Comparison of ENCODE assay signal across 9 mouse cellular contexts in genomic region chr1:170908341-170908740, GRCm38 (mm10). TPM values are rescaled to one million over a fixed set of nuclear protein-coding genes. Genes with fewer than 3 reads are reported as not detected.
DNase-seq lines count a peak whose midpoint lies in the region; ATAC-seq and TF ChIP-seq lines count a peak whose summit lies in the region.
"Had no signal": no experiment of that assay in that cellular context is flagged by ENCODE, and none has a peak within 500 bp of the region (broad histone marks: within the 10 kb centered on the region; RNA-seq: fewer than 3 reads in every experiment).

No protein-coding gene starts in this region.

- intact Hi-C loops in heart, postnatal 25 days (cut with DNase I) = no loop called here

- peaks cover 16% of the 10 kb centered on the region for H3K4me1 ChIP-seq in embryonic facial prominence, embryonic 10.5 days
- H3K4me1 ChIP-seq in intestine, postnatal 0 days (replicated peaks; ENCODE audit: control insufficient read depth, insufficient read depth, low read length) = no peaks in the 10 kb centered on the region; the same call in 1 of the 2 replicates
- H3K4me1 ChIP-seq in neural tube, embryonic 13.5 days (replicated peaks) = peaks cover 17% of the 10 kb centered on the region

- H3K4me2 ChIP-seq in intestine, postnatal 0 days (replicated peaks; ENCODE audit: low read depth) = peak overlapping the region; percentile 71
- peak overlapping the region; percentile 74 for H3K4me2 ChIP-seq in neural tube, embryonic 13.5 days

- H3K36me3 ChIP-seq in embryonic facial prominence, embryonic 10.5 days (replicated peaks) = no peaks in the 10 kb centered on the region
- H3K36me3 ChIP-seq in intestine, postnatal 0 days (ENCODE audit: control insufficient read depth, insufficient read depth) = no peaks in the 10 kb centered on the region
- H3K36me3 ChIP-seq in neural tube, embryonic 13.5 days = no peaks in the 10 kb centered on the region

- peaks cover 79% of the 10 kb centered on the region for H3K27me3 ChIP-seq in embryonic facial prominence, embryonic 10.5 days (replicated peaks; ENCODE audit: low read depth, poor library complexity, severe bottlenecking)
- H3K27me3 ChIP-seq in intestine, postnatal 0 days (replicated peaks; ENCODE audit: control insufficient read depth, insufficient read depth, low read length) = peaks cover 35% of the 10 kb centered on the region
- H3K27me3 ChIP-seq in neural tube, embryonic 13.5 days = peaks cover 68% of the 10 kb centered on the region

- ATAC-seq in intestine, postnatal 0 days = no peak
- peak; percentile 76 for ATAC-seq in neural tube, embryonic 13.5 days (ENCODE audit: low read depth)

- peak overlapping the region; percentile 74 for H3K4me3 ChIP-seq in embryonic facial prominence, embryonic 10.5 days
- H3K4me3 ChIP-seq in intestine, postnatal 0 days (ENCODE audit: low read depth, low read length) = peak overlapping the region; percentile 35
- H3K4me3 ChIP-seq in neural tube, embryonic 13.5 days = peak overlapping the region; percentile 52

- 2% methylated on average over 21 of the region's 21 CpGs for WGBS in embryonic facial prominence, embryonic 10.5 days
- WGBS in intestine, postnatal 0 days = 7% methylated on average over 21 of the region's 21 CpGs
- 2% methylated on average over 21 of the region's 21 CpGs for WGBS in neural tube, embryonic 13.5 days

- TF ChIP-seq CTCF in intestine, postnatal 0 days (IDR thresholded peaks at IDR 0.05; ENCODE audit: low read depth) = no peak

- DNase-seq in heart, adult 11 months = peak; percentile 76
- DNase-seq in heart, postnatal 25 days (ENCODE audit: low spot score) = no peak
- DNase-seq in B cell, adult 2 months = peak; percentile 33 to 34
- peak; percentile 39 for DNase-seq in embryonic facial prominence, embryonic 10.5 days (ENCODE audit: low spot score)
- no peak for DNase-seq in adrenal gland, postnatal 10 days
- no peak for DNase-seq in gastrocnemius, postnatal 10 days

- no peak overlapping the region for H3K9ac ChIP-seq in intestine, postnatal 0 days (ENCODE audit: low read depth, low read length)
- H3K9ac ChIP-seq in neural tube, embryonic 13.5 days = peak overlapping the region; percentile 71

- no peak overlapping the region for H3K27ac ChIP-seq in embryonic facial prominence, embryonic 10.5 days (replicated peaks)
- no peak overlapping the region for H3K27ac ChIP-seq in intestine, postnatal 0 days (ENCODE audit: low read depth, low read length)
- H3K27ac ChIP-seq in neural tube, embryonic 13.5 days (replicated peaks) = no peak overlapping the region

- no peaks in the 10 kb centered on the region for H3K9me3 ChIP-seq in embryonic facial prominence, embryonic 10.5 days
- no peaks in the 10 kb centered on the region for H3K9me3 ChIP-seq in intestine, postnatal 0 days (ENCODE audit: control insufficient read depth)
- no peaks in the 10 kb centered on the region for H3K9me3 ChIP-seq in neural tube, embryonic 13.5 days

RNA-seq across cellular contexts. Expression of gene Fcrlb, which starts 4.4 kb away (rescaled TPM):
- total RNA-seq in heart, postnatal 25 days (2021) = not detected
- 0.15 TPM in 1 of 2 replicates, not detected in the other for polyA plus RNA-seq in embryonic facial prominence, embryonic 10.5 days (2016; fragmentation: Nextera tagmentation; extraction: Ambion mirVana)
- 0.12 and 0.20 TPM in 2 replicates for polyA plus RNA-seq in intestine, postnatal 0 days (2015; fragmentation: Nextera tagmentation; extraction: Ambion mirVana)
- polyA plus RNA-seq in neural tube, embryonic 13.5 days (2015; fragmentation: Nextera tagmentation; extraction: Ambion mirVana) = 0.39 and 0.50 TPM in 2 replicates
- under 1 TPM in 1 of 2 experiments, not detected in 1; 0.24 TPM for total RNA-seq in adrenal gland, postnatal 10 days (2021)
- total RNA-seq in gastrocnemius, postnatal 10 days (2021) = not detected
- polyA plus RNA-seq: C2C12 had no signal

RNA-seq across cellular contexts. Expression of gene Fcrla, which starts 19.0 kb away (rescaled TPM):
- under 1 TPM; 0.45 to 0.73 TPM for total RNA-seq in heart, postnatal 25 days (2021)
- polyA plus RNA-seq in embryonic facial prominence, embryonic 10.5 days (2016; fragmentation: Nextera tagmentation; extraction: Ambion mirVana) = not detected in 2 replicates
- 0.13 TPM in 1 of 2 replicates, not detected in the other for polyA plus RNA-seq in intestine, postnatal 0 days (2015; fragmentation: Nextera tagmentation; extraction: Ambion mirVana)
- not detected in 2 replicates for polyA plus RNA-seq in neural tube, embryonic 13.5 days (2015; fragmentation: Nextera tagmentation; extraction: Ambion mirVana)
- total RNA-seq in adrenal gland, postnatal 10 days (2021) = 1 to 10 TPM; 3.0 to 3.2 TPM
- 1 to 10 TPM in 1 of 2 experiments, under 1 TPM in 1; 0.28 to 1.8 TPM for total RNA-seq in gastrocnemius, postnatal 10 days (2021)
- polyA plus RNA-seq: C2C12 had no signal

RNA-seq across cellular contexts. Expression of gene Dusp12, which starts 23.0 kb away (rescaled TPM):
- 1 to 10 TPM; 6.7 to 7.0 TPM for total RNA-seq in heart, postnatal 25 days (2021)
- polyA plus RNA-seq in embryonic facial prominence, embryonic 10.5 days (2016; fragmentation: Nextera tagmentation; extraction: Ambion mirVana) = 35.5 and 38.2 TPM in 2 replicates
- polyA plus RNA-seq in intestine, postnatal 0 days (2015; fragmentation: Nextera tagmentation; extraction: Ambion mirVana) = 65.1 and 79.2 TPM in 2 replicates
- polyA plus RNA-seq in neural tube, embryonic 13.5 days (2015; fragmentation: Nextera tagmentation; extraction: Ambion mirVana) = 39.5 and 45.3 TPM in 2 replicates
- total RNA-seq in adrenal gland, postnatal 10 days (2021) = 10 to 100 TPM; 14.0 to 17.7 TPM
- total RNA-seq in gastrocnemius, postnatal 10 days (2021) = 1 to 10 TPM; 7.5 to 9.7 TPM

RNA-seq across cellular contexts. Expression of gene Gm26620, which starts 23.5 kb away (rescaled TPM):
- under 1 TPM; 0.31 to 0.34 TPM for total RNA-seq in heart, postnatal 25 days (2021)
- 0.19 TPM in 1 of 2 replicates, not detected in the other for polyA plus RNA-seq in embryonic facial prominence, embryonic 10.5 days (2016; fragmentation: Nextera tagmentation; extraction: Ambion mirVana)
- polyA plus RNA-seq in intestine, postnatal 0 days (2015; fragmentation: Nextera tagmentation; extraction: Ambion mirVana) = 9.5 and 9.7 TPM in 2 replicates
- polyA plus RNA-seq in neural tube, embryonic 13.5 days (2015; fragmentation: Nextera tagmentation; extraction: Ambion mirVana) = 0.50 and 0.55 TPM in 2 replicates
- total RNA-seq in adrenal gland, postnatal 10 days (2021) = under 1 TPM; 0.45 to 0.76 TPM
- total RNA-seq in gastrocnemius, postnatal 10 days (2021) = under 1 TPM; 0.45 to 0.80 TPM

RNA-seq across cellular contexts. Expression of gene Atf6, which starts 40.8 kb away (rescaled TPM):
- 10 to 100 TPM; 56.5 to 58.9 TPM for total RNA-seq in heart, postnatal 25 days (2021)
- polyA plus RNA-seq in embryonic facial prominence, embryonic 10.5 days (2016; fragmentation: Nextera tagmentation; extraction: Ambion mirVana) = 7.0 and 8.0 TPM in 2 replicates
- 5.4 and 6.2 TPM in 2 replicates for polyA plus RNA-seq in intestine, postnatal 0 days (2015; fragmentation: Nextera tagmentation; extraction: Ambion mirVana)
- 7.3 and 8.1 TPM in 2 replicates for polyA plus RNA-seq in neural tube, embryonic 13.5 days (2015; fragmentation: Nextera tagmentation; extraction: Ambion mirVana)
- total RNA-seq in adrenal gland, postnatal 10 days (2021) = 10 to 100 TPM; 26.1 to 27.6 TPM
- 10 to 100 TPM; 17.2 to 17.5 TPM for total RNA-seq in gastrocnemius, postnatal 10 days (2021)

Comparison
In these comparisons a context has a peak if more than half of its experiments do, and no peak if none do; other contexts are left out.
1. DNase-seq: peak in heart, adult 11 months (single experiment), B cell, adult 2 months (2 of 2) and embryonic facial prominence, embryonic 10.5 days (single experiment); none in heart, postnatal 25 days (single experiment), adrenal gland, postnatal 10 days (single experiment) and gastrocnemius, postnatal 10 days (single experiment).
2. Peak in every context shown above with its lines, with median percentiles within 50 percentile points of each other: H3K4me3 ChIP-seq.